Comparison of ENCODE assay signal across 9 mouse cellular contexts in the genomic region with DNA sequence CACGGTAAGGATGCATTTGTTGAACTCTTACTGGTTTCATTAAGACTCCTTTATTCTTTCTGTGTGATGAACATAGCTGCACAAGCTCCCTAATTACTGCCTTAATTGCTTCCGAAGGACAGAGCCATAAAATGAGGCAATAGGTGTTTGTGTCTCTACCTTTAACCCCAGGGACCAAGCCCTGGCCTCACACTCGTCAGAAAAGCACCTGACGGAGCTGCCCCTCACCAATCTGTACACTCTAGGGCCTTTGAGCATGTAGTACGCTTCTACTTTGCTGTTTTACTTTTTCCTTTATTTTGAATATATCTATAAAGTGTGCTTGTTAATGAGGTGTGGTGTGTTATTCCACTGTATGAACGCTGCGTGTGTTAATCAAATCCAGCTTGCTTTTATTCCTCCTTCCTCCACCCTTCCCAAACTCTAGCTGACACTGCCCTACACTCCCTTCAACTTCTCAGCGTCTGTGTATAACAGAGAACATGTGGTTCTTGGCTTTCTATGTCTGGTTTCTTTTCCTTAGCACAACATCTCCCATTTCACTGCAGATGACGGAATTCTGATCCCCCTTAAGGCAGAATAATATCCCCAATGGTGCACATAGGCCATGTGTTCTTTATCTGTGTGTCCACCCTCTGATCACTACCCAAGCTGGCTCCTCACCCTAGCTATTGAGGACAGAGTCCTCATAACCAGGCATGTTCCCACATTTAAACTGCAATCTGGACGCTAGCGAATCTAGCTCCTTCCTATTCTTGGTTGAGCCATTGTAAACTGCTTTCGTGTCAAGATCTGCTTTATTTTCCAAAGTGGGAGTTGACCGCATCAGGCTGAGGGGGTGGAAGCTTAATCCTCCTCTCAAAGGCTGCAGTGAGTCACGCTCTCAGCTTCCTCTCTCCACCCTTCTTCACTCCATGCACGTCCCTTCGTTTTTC. TPM values are rescaled to one million over a fixed set of nuclear protein-coding genes. Genes with fewer than 3 reads are reported as not detected.
DNase-seq lines count a peak whose midpoint lies in the region; ATAC-seq and TF ChIP-seq lines count a peak whose summit lies in the region.
"Had no signal": no experiment of that assay in that cellular context is flagged by ENCODE, and none has a peak within 500 bp of the region (broad histone marks: within the 10 kb centered on the region; RNA-seq: fewer than 3 reads in every experiment).

No protein-coding gene starts in this region.

- no peaks in the 10 kb centered on the region for H3K36me3 ChIP-seq in lung, embryonic 14.5 days (ENCODE audit: insufficient read depth)
- no peaks in the 10 kb centered on the region for H3K36me3 ChIP-seq in embryonic facial prominence, embryonic 13.5 days
- no peaks in the 10 kb centered on the region for H3K36me3 ChIP-seq in heart, embryonic 15.5 days
- H3K36me3 ChIP-seq in myocyte (ENCODE audit: control insufficient read depth, insufficient read depth): no peaks in the 10 kb centered on the region

- TF ChIP-seq CTCF in lung, embryonic 14.5 days (IDR thresholded peaks at IDR 0.05; ENCODE audit: low read depth): no peak

- H3K9ac ChIP-seq in lung, embryonic 14.5 days: no peak overlapping the region
- H3K9ac ChIP-seq in embryonic facial prominence, embryonic 13.5 days: no peak overlapping the region
- no peak overlapping the region for H3K9ac ChIP-seq in heart, embryonic 15.5 days

- 61% methylated on average over 16 of the region's 16 CpGs for WGBS in lung, embryonic 14.5 days
- WGBS in embryonic facial prominence, embryonic 13.5 days: 22% methylated on average over 16 of the region's 16 CpGs
- 60% methylated on average over 16 of the region's 16 CpGs for WGBS in heart, embryonic 15.5 days

- no peak overlapping the region for H3K4me3 ChIP-seq in lung, embryonic 14.5 days (ENCODE audit: low read depth, low read length)
- H3K4me3 ChIP-seq in embryonic facial prominence, embryonic 13.5 days: no peak overlapping the region
- H3K4me3 ChIP-seq in heart, embryonic 15.5 days: no peak overlapping the region
- H3K4me3 ChIP-seq in myocyte: no peak overlapping the region

- peak overlapping the region; percentile 42; the same call in 1 of the 2 replicates for H3K27ac ChIP-seq in lung, embryonic 14.5 days (ENCODE audit: low read depth)
- peak overlapping the region; percentile 77 for H3K27ac ChIP-seq in embryonic facial prominence, embryonic 13.5 days
- H3K27ac ChIP-seq in heart, embryonic 15.5 days: peak overlapping the region; percentile 33; the same call in 1 of the 2 replicates

- H3K27me3 ChIP-seq in lung, embryonic 14.5 days (ENCODE audit: insufficient read depth, low read length): no peaks in the 10 kb centered on the region
- no peaks in the 10 kb centered on the region for H3K27me3 ChIP-seq in embryonic facial prominence, embryonic 13.5 days
- no peaks in the 10 kb centered on the region for H3K27me3 ChIP-seq in heart, embryonic 15.5 days
- H3K27me3 ChIP-seq in myocyte (ENCODE audit: control insufficient read depth, insufficient read depth, insufficient read length): no peaks in the 10 kb centered on the region

- no peak overlapping the region for H3K4me2 ChIP-seq in lung, embryonic 14.5 days
- peak overlapping the region; percentile 42 for H3K4me2 ChIP-seq in embryonic facial prominence, embryonic 13.5 days
- H3K4me2 ChIP-seq in heart, embryonic 15.5 days: no peak overlapping the region
- H3K4me2 ChIP-seq in myocyte (ENCODE audit: low read depth): peak overlapping the region; percentile 80

- no peaks in the 10 kb centered on the region for H3K79me2 ChIP-seq in myocyte (ENCODE audit: control insufficient read depth, insufficient read depth)

- no peak overlapping the region for H3ac ChIP-seq in myocyte (ENCODE audit: control insufficient read depth, insufficient read length)

- TF ChIP-seq POLR2A in myocyte (IDR thresholded peaks at IDR 0.05; ENCODE audit: insufficient read length, low read depth): no peak

- no peak for ATAC-seq in lung, embryonic 14.5 days (ENCODE audit: insufficient read depth)
- ATAC-seq in embryonic facial prominence, embryonic 13.5 days (ENCODE audit: insufficient number of reproducible peaks, insufficient read depth, low FRiP score, low TSS enrichment, low read depth): peak; percentile 73
- ATAC-seq in heart, embryonic 15.5 days (replicated peaks; ENCODE audit: insufficient number of reproducible peaks, insufficient read depth, low FRiP score, low read depth): no peak; the same call in 1 of the 2 replicates

- no peak for DNase-seq in lung, embryonic 14.5 days
- DNase-seq in lung, postnatal 14 days: no peak
- DNase-seq in ovary, postnatal 36 days (ENCODE audit: low spot score): no peak
- DNase-seq in thymus, adult 18-20 months: no peak
- DNase-seq in adrenal gland, postnatal 25 days: no peak
- DNase-seq: cerebellum, adult 2 months had no signal

- no peaks in the 10 kb centered on the region for H3K4me1 ChIP-seq in lung, embryonic 14.5 days (ENCODE audit: insufficient read depth)
- peaks cover 37% of the 10 kb centered on the region for H3K4me1 ChIP-seq in embryonic facial prominence, embryonic 13.5 days
- no peaks in the 10 kb centered on the region for H3K4me1 ChIP-seq in heart, embryonic 15.5 days (replicated peaks)

- H3K9me3 ChIP-seq in lung, embryonic 14.5 days (ENCODE audit: low read depth, low read length): no peaks in the 10 kb centered on the region
- H3K9me3 ChIP-seq in embryonic facial prominence, embryonic 13.5 days: no peaks in the 10 kb centered on the region
- H3K9me3 ChIP-seq in heart, embryonic 15.5 days (replicated peaks): no peaks in the 10 kb centered on the region

TF ChIP-seq in myocyte, 11 proteins besides CTCF, POLR2A, EP300 and RAD21:
- TF ChIP-seq E2F4 (IDR thresholded peaks at IDR 0.05; ENCODE audit: insufficient read depth) (no peak), MYOG (IDR thresholded peaks at IDR 0.05; ENCODE audit: control insufficient read depth in 1 of 3, insufficient read depth in 1 of 3, insufficient read length in 2 of 3, low read depth in 2 of 3) (no peak), SRF (IDR thresholded peaks at IDR 0.05; ENCODE audit: control insufficient read depth, insufficient read length, low read depth) (no peak), MYOD1 (IDR thresholded peaks at IDR 0.05; ENCODE audit: control insufficient read depth in 1 of 3, insufficient read length in 2 of 3, low read depth in 2 of 3) (no peak), POLR2AphosphoS2 (IDR thresholded peaks at IDR 0.05; ENCODE audit: insufficient read length, low read depth) (peak; percentile 27), MAX (IDR thresholded peaks at IDR 0.05; ENCODE audit: low read depth) (no peak), USF1 (IDR thresholded peaks at IDR 0.05; ENCODE audit: low read depth) (no peak)

RNA-seq across cellular contexts. Expression of a gene that starts 52.5 kb away (rescaled TPM):
- polyA plus RNA-seq in lung, embryonic 14.5 days (2014; fragmentation: Nextera tagmentation; extraction: Ambion mirVana): 73.9 and 84.5 TPM in 2 replicates
- polyA plus RNA-seq in embryonic facial prominence, embryonic 13.5 days (2015; fragmentation: Nextera tagmentation; extraction: Ambion mirVana): 39.4 and 41.5 TPM in 2 replicates
- 49.4 and 52.0 TPM in 2 replicates for polyA plus RNA-seq in heart, embryonic 15.5 days (2015; fragmentation: Nextera tagmentation; extraction: Ambion mirVana)
- polyA plus RNA-seq in myocyte (2012; fragmentation: generic; extraction: Trizol): 74.1 TPM
- 106 TPM in 2 replicates for total RNA-seq in adrenal gland, postnatal 25 days (2021)

Comparison
In these comparisons a context has a peak if more than half of its experiments do, and no peak if none do; other contexts are left out.
1. H3K4me2 ChIP-seq: peak in embryonic facial prominence, embryonic 13.5 days (single experiment) and myocyte (single experiment); none in lung, embryonic 14.5 days (single experiment) and heart, embryonic 15.5 days (single experiment).
2. Peak in every context shown above with its lines, with median percentiles within 50 percentile points of each other: H3K27ac ChIP-seq.